Mouse (Mus musculus) cerebellum, adult 2 months (tissue): ENCODE measurements around the gene Ngdn. TPM values are rescaled to one million over a fixed set of nuclear protein-coding genes. Genes with fewer than 3 reads are reported as not detected.

Experiments
- DNase-seq, 2 experiments: peaks; one replicate each; pipeline ENCODE4 v3.0.0; 2021
- H3K27ac ChIP-seq: fragments of 200-500 bp; 2 replicates; pipeline ENCODE4 v1.5.1; 2012; ENCODE audit warnings: low read length, control low read depth, inconsistent platforms; ENCODE audit not compliant: insufficient read depth
- H3K27me3 ChIP-seq: fragments of 200-500 bp; 2 replicates; pipeline ENCODE4 v1.6.1; 2012; ENCODE audit warnings: inconsistent platforms, mild to moderate bottlenecking, low read length, moderate library complexity; ENCODE audit not compliant: control insufficient read depth, insufficient read depth
- H3K4me1 ChIP-seq: fragments of 200-500 bp; 2 replicates; pipeline ENCODE4 v1.6.1; 2011; ENCODE audit warnings: low read length; ENCODE audit not compliant: control insufficient read depth, insufficient read depth
- H3K4me3 ChIP-seq: fragments of 200-500 bp; replicated peaks from 2 replicates; pipeline ENCODE3; 2011; ENCODE audit warnings: mild to moderate bottlenecking, low read depth, low read length, control low read depth; ENCODE audit not compliant: insufficient read depth
- CTCF ChIP-seq: fragments of 200-500 bp; IDR thresholded peaks from 2 replicates; pipeline ENCODE4 v1.5.1; 2011; ENCODE audit warnings: low read depth, mild to moderate bottlenecking, control low read depth, low read length, moderate library complexity, borderline replicate concordance; ENCODE audit not compliant: insufficient read depth
- POLR2A ChIP-seq: fragments of 200-500 bp; IDR thresholded peaks from 2 replicates; pipeline ENCODE4 v1.6.1; 2011; ENCODE audit warnings: low read length, control low read depth, borderline replicate concordance; ENCODE audit not compliant: insufficient read depth
- WGBS: fragments of 180-500 bp; shearing (Covaris S2); methylation state at CpG from one replicate; pipeline ENCODE4 v1.1.7; 2018; 5-methylcytosine and 5-hydroxymethylcytosine counted together
- polyA plus RNA-seq: library from polyadenylated mRNA; depleted of rRNA; stranded (reverse); fragments of >200 nt; gene quantifications from 2 replicates; pipeline ENCODE4 v1.2.3, GENCODE M21; 2012

The Ngdn gene
- polyA plus RNA-seq, 1 experiment = 49.4 TPM

DNA sequence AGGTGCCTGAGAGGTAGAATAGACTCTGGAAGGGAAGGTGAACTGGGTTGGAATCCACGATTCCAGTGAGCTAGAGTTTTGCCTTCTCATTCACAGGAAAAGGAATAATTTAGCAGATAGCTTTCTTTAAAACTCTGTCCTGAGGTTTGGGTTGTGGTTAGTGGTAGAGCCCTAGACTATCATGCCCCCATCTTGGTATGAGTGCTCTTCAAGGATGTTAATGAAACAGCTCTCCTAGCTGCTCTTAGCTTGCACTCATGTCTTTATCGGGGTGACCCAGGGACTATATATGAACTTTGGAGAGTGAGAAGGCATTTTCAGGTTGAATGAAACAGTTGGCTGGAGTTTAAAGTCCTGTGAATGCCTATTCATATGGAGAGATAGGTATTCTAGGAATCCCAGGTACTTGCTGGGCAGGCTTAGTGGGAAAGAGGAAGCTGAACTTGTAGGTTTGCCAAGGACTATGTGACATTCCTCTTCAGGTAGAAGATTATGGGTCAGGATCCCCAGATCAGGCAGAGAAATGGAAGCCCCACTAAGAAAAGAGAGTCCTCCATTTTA is 32.8 kb downstream of the Ngdn start:
- DNase-seq = no peak
- Histone ChIP-seq H3K27me3 (no peaks in the 10 kb centered on the region), H3K4me3 (no peak overlapping the region), H3K27ac (no peak overlapping the region), H3K4me1 (peaks cover 7% of the 10 kb centered on the region)
- 97% methylated on average over 2 of the region's 2 CpGs for WGBS
- TF ChIP-seq CTCF (no peak), POLR2A (no peak)

DNA sequence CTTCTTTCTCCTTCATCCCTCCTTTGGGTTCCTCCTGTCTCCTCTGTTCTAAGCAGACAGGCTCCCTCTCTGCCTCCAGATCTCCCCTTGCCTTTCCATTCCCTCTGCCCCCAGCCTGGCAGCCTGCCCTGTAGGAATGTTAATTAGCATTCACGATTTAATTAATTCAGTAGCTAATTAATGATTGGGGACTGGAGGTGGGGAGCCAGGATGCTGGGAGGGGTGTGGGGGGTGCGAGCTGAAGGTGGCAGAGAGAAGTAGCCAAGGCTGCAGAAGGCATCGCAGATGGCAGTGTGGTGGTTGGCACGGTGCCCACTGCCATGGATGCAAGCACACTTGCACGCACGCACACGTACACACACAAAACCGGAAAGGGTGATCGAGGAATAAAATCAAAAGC is 37.2 kb downstream of the Ngdn start:
- H3K27me3 ChIP-seq = no peaks in the 10 kb centered on the region
- peaks cover 7% of the 10 kb centered on the region for H3K4me1 ChIP-seq
- TF ChIP-seq POLR2A = no peak
- no peak for TF ChIP-seq CTCF
- 2% methylated on average over 9 of the region's 9 CpGs for WGBS
- no peak overlapping the region for H3K4me3 ChIP-seq
- H3K27ac ChIP-seq = peak overlapping the region; percentile 86
- peak; percentile 94 to 95 for DNase-seq

DNA sequence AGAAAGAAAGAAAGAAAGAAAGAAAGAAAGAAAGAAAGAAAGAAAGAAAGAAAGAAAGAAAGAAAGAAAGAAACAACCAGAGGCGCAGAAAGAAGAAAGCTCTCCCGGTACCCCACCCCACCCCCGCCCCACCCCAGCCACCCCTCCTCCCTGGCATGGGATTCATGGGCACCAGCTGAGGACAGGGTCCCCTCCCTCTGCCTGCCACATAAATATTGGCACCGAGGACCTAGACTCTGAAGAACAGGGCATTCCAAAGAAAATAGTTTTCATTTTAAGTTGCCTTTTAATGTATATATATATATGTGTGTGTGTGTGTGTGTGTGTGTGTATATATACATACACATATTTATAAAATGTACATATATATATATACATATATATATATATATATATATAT is 37.8 kb downstream of the Ngdn start:
- no peak for TF ChIP-seq POLR2A
- TF ChIP-seq CTCF = no peak
- H3K27me3 ChIP-seq = no peaks in the 10 kb centered on the region
- 3% methylated on average over 4 of the region's 4 CpGs for WGBS
- peaks cover 7% of the 10 kb centered on the region for H3K4me1 ChIP-seq
- H3K4me3 ChIP-seq = peak overlapping the region; percentile 63
- DNase-seq = no peak
- no peak overlapping the region for H3K27ac ChIP-seq

DNA sequence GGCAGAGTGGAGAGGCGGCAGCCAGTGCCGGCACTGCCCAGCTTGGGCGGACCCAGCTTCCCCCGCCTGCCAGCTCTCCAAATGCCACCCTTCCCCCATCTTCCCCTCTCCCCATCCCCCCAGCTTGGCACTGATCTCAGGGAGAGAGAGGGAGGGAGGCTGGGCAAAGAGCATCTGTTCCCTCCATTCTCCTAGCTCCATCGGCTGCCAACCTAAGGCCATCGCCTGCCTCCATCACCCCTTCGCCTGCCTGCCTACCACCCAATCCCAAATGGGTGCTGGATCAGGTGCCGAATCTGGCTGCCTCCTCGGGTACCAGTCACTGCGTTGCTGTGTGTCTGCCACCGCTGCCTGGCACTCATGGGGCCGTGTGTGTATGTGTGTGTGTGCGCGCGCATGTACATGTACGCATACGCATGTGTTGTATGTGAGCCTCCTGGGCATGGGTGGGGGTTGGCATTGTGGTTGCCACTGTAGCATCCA is 38.5 kb downstream of the Ngdn start:
- DNase-seq = peak; percentile 95 to 96
- 6% methylated on average over 15 of the region's 17 CpGs for WGBS
- H3K4me3 ChIP-seq = peak overlapping the region; percentile 60
- no peaks in the 10 kb centered on the region for H3K27me3 ChIP-seq
- peaks cover 7% of the 10 kb centered on the region for H3K4me1 ChIP-seq
- peak; percentile 32; the same call in 1 of the 2 replicates for TF ChIP-seq POLR2A
- no peak for TF ChIP-seq CTCF
- peak overlapping the region; percentile 95 for H3K27ac ChIP-seq

DNA sequence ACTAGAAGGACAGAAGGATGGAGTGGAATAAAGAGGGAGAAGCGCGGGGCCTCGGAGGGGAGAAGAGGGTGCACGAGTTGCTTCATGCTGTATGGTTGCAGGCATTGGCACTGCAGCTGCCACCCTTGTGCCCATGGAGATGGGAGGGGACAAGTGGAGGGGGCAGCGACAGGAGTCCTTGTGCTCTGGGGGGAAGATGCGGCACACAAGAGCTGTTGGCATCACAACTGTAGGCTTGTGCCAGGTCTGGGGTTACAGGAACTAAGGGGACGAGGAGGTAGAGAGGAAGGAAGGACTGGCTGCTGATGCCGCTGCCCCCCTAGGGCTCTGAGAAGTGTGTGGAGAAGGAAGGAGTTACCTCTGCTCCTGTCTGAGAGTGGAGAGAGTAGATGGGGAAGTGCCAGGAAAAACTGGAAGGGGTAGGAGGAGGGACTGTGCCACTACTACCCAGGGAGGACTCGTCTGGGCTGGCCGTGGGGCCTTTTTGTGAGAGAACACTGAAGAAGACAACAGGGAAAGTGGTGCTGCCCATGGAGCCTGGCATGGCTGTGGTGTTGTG is 39.0 kb downstream of the Ngdn start:
- Histone ChIP-seq H3K4me3 (peak overlapping the region; percentile 60), H3K4me1 (peaks cover 7% of the 10 kb centered on the region), H3K27me3 (no peaks in the 10 kb centered on the region), H3K27ac (peak overlapping the region; percentile 95)
- DNase-seq = peak; percentile 86 to 88
- TF ChIP-seq POLR2A (no peak), CTCF (no peak)
- 2% methylated on average over 10 of the region's 10 CpGs for WGBS

DNA sequence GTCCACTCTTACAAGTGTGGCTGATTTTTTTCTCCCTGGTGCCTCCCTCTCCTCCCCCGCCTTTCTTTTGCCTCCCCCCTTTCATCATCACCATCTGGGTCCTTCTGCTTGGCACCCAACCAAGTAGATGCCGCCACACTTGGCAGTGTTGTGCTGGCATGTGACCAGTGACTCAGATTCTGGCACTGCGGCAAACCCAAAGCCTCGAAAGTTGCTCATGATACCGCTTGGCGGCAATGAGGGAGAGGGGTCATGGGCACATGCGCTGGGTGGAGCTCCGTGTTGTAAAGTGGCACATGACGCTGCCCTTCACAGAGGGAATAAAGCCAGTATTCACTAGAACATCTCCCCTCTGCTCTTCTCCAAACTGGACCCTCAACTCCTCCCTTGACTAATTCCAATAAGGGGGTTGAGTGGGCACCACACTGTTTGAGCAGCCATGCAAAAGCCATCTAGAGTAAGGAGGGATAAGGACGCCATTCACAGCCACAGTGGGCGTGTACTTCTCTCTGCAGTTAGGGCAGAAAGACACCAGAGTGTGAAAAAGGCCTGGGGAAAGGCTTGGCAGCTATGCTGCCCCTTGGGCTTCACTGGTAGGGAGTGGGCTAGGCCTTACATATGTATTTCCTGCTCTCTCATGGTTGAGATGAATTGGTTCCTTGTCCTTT is 40.0 kb downstream of the Ngdn start:
- Histone ChIP-seq H3K27me3 (no peaks in the 10 kb centered on the region), H3K27ac (peak overlapping the region; percentile 95), H3K4me1 (peaks cover 12% of the 10 kb centered on the region), H3K4me3 (peak overlapping the region; percentile 60)
- DNase-seq = peak; percentile 96 to 97
- 11% methylated on average over 11 of the region's 11 CpGs for WGBS
- TF ChIP-seq POLR2A (peak; percentile 51; the same call in 1 of the 2 replicates), CTCF (peak; percentile 47; the same call in 1 of the 2 replicates)

DNA sequence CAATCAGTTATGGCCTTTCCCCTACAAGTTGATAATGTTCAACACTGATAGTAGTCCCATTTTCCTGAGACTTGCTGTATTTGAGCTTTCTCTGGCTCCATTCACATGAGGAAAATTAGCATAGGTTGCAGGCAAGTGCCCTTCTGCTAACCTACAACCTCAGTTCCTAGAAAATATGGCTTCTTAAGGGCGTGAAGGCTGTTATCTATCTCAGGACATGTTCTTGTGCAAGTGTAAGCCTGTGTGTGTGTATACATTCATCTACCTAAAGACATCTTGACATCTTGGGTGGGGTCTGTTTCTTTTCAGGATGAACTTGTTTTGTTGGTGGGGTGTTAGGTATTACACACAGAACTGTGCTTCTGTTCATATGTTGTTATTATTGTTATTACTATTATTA is 43.8 kb downstream of the Ngdn start:
- WGBS = 62% methylated on average over 1 of the region's 1 CpGs
- no peak overlapping the region for H3K27ac ChIP-seq

DNA sequence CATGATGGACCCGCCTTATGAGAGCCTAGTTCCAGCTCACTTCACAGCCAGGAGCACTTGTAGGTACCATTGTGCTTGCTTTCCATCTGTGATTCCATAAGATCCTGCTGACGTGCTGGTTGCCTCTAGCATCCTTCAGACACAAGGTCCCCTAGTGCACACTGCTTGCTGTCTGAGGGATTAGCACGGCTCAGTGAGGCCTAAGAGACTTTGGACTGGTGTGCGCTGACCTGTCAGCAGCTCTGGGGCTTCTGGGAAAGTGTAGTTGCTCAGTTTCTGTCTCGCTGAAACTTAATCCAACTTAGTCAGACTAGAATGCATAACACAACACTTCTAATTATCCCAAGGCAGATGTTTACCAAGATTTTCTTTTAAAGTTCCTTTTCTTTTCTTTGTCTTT is 44.7 kb downstream of the Ngdn start:
- 20% methylated on average over 5 of the region's 5 CpGs for WGBS
- TF ChIP-seq POLR2A = no peak
- TF ChIP-seq CTCF = no peak
- Histone ChIP-seq H3K27ac (peak overlapping the region; percentile 41), H3K27me3 (no peaks in the 10 kb centered on the region), H3K4me1 (peaks cover 35% of the 10 kb centered on the region), H3K4me3 (peak overlapping the region; percentile 8)
- DNase-seq = no peak

More for the DNA sequence above, 43.8 kb downstream of the Ngdn start:
- no peak for DNase-seq
- Histone ChIP-seq H3K27me3 (no peaks in the 10 kb centered on the region), H3K4me3 (no peak overlapping the region), H3K4me1 (peaks cover 30% of the 10 kb centered on the region)
- TF ChIP-seq POLR2A (no peak), CTCF (no peak)
